Mouse (Mus musculus) forebrain, embryonic 16.5 days (tissue): ENCODE results near the gene Wdr53. TPM values are rescaled to one million over a fixed set of nuclear protein-coding genes. Genes with fewer than 3 reads are reported as not detected.
"Not testable (repeated sequence)": the region's sequence is repeated elsewhere in the genome, so short reads cannot be mapped to it uniquely, and the experiment has no call there.

ENCODE experiments used
- ATAC-seq: fragments of 200-750 bp; cut with Nextera tagmentation; 2 replicates; pipeline ENCODE4 v1.8.0; 2017; ENCODE audit warnings: mild to moderate bottlenecking, moderate library complexity
- H3K27ac ChIP-seq: fragments of 300-500 bp; sonication (generic); 2 replicates; pipeline ENCODE4 v1.5.1; 2014; ENCODE audit warnings: low read length, control low read depth
- H3K27me3 ChIP-seq: fragments of 300-500 bp; sonication (generic); replicated peaks from 2 replicates; pipeline ENCODE4 v1.6.1; 2014; ENCODE audit warnings: low read length; ENCODE audit not compliant: control insufficient read depth, insufficient read depth
- H3K36me3 ChIP-seq: fragments of 300-500 bp; sonication (generic); 2 replicates; pipeline ENCODE4 v1.6.1; 2014; ENCODE audit not compliant: control insufficient read depth, insufficient read depth
- H3K4me1 ChIP-seq: fragments of 300-500 bp; sonication (generic); replicated peaks from 2 replicates; pipeline ENCODE4 v1.6.1; 2014; ENCODE audit warnings: low read length; ENCODE audit not compliant: control insufficient read depth, insufficient read depth
- H3K4me2 ChIP-seq: fragments of 300-500 bp; sonication (generic); 2 replicates; pipeline ENCODE4 v1.6.1; 2014; ENCODE audit warnings: mild to moderate bottlenecking, low read length, control low read depth
- H3K4me3 ChIP-seq: fragments of 300-500 bp; sonication (generic); replicated peaks from 2 replicates; pipeline ENCODE4 v1.5.1; 2014; ENCODE audit warnings: mild to moderate bottlenecking, low read length, control low read depth
- H3K9ac ChIP-seq: fragments of 300-500 bp; sonication (generic); replicated peaks from 2 replicates; pipeline ENCODE4 v1.6.1; 2014; ENCODE audit warnings: low read depth, low read length, control low read depth
- H3K9me3 ChIP-seq: fragments of 300-500 bp; sonication (generic); 2 replicates; pipeline ENCODE4 v1.6.1; 2016; ENCODE audit warnings: low read length; ENCODE audit not compliant: control insufficient read depth
- WGBS: fragments of 180-500 bp; shearing (Covaris S2); extraction: QIAGEN DNeasy Blood & Tissue Kit; methylation state at CpG from one replicate; pipeline ENCODE4 v1.1.7; 2014; 5-methylcytosine and 5-hydroxymethylcytosine counted together
- polyA plus RNA-seq: library from polyadenylated mRNA; unstranded; fragments of >200 nt; fragmentation: Nextera tagmentation; extraction: Ambion mirVana; gene quantifications from 2 replicates; pipeline ENCODE4 v1.2.1, GENCODE M21; 2015

Gene Wdr53
- polyA plus RNA-seq, 1 experiment from 2014 or later = 13.9 TPM

- H3K4me3 ChIP-seq, H3K4me2 ChIP-seq, ATAC-seq, H3K36me3 ChIP-seq, H3K4me1 ChIP-seq, H3K27me3 ChIP-seq, H3K9me3 ChIP-seq, H3K27ac ChIP-seq, H3K9ac ChIP-seq: not testable (repeated sequence)
- WGBS = 80% methylated on average over 3 of the region's 3 CpGs
Measured at GRCm38 (mm10) chr16:32232050-32232449, 15.0 kb upstream of the Wdr53 start.

GRCm38 (mm10) chr16:32237930-32238680 lies 8.9 kb upstream of the Wdr53 start:
- WGBS = 92% methylated on average over 19 of the region's 19 CpGs
- H3K36me3 ChIP-seq = peaks cover 9% of the 10 kb centered on the region

GRCm38 (mm10) chr16:32239428-32240312 lies 7.4 kb upstream of the Wdr53 start:
- ATAC-seq = no peak
- H3K9me3 ChIP-seq = no peaks in the 10 kb centered on the region
- H3K36me3 ChIP-seq = peaks cover 8% of the 10 kb centered on the region
- no peaks in the 10 kb centered on the region for H3K27me3 ChIP-seq
- H3K9ac ChIP-seq = no peak overlapping the region
- H3K4me1 ChIP-seq = peaks cover 5% of the 10 kb centered on the region
- H3K4me3 ChIP-seq = no peak overlapping the region
- H3K4me2 ChIP-seq = no peak overlapping the region
- no peak overlapping the region for H3K27ac ChIP-seq
- 91% methylated on average over 2 of the region's 2 CpGs for WGBS

More at GRCm38 (mm10) chr16:32237930-32238680, 8.9 kb upstream of the Wdr53 start:
- H3K27ac ChIP-seq = no peak overlapping the region
- H3K9me3 ChIP-seq = no peaks in the 10 kb centered on the region
- H3K4me2 ChIP-seq = no peak overlapping the region
- no peaks in the 10 kb centered on the region for H3K27me3 ChIP-seq
- no peak overlapping the region for H3K4me3 ChIP-seq
- ATAC-seq = no peak
- H3K9ac ChIP-seq = no peak overlapping the region
- no peaks in the 10 kb centered on the region for H3K4me1 ChIP-seq

- 94% methylated on average over 3 of the region's 3 CpGs for WGBS
- H3K9me3 ChIP-seq = no peaks in the 10 kb centered on the region
- H3K36me3 ChIP-seq = no peaks in the 10 kb centered on the region
- H3K27ac ChIP-seq = no peak overlapping the region
- no peak overlapping the region for H3K4me2 ChIP-seq
- peaks cover 25% of the 10 kb centered on the region for H3K4me1 ChIP-seq
- H3K27me3 ChIP-seq = no peaks in the 10 kb centered on the region
- H3K9ac ChIP-seq = no peak overlapping the region
- H3K4me3 ChIP-seq = no peak overlapping the region
- ATAC-seq = no peak
Measured at GRCm38 (mm10) chr16:32243901-32244300, 3.1 kb upstream of the Wdr53 start.

GRCm38 (mm10) chr16:32246351-32246791 lies 656 bp upstream of the Wdr53 start:
- Histone ChIP-seq H3K9ac (peak overlapping the region; percentile 86), H3K27me3 (no peaks in the 10 kb centered on the region), H3K9me3 (no peaks in the 10 kb centered on the region), H3K36me3 (no peaks in the 10 kb centered on the region), H3K4me1 (peaks cover 25% of the 10 kb centered on the region), H3K27ac (peak overlapping the region; percentile 89), H3K4me2 (peak overlapping the region; percentile 63), H3K4me3 (peak overlapping the region; percentile 68)
- no peak; the same call in 1 of the 2 replicates for ATAC-seq
- WGBS = 0% methylated on average over 41 of the region's 41 CpGs

GRCm38 (mm10) chr16:32264225-32264624 lies 17.2 kb downstream of the Wdr53 start:
- H3K4me3 ChIP-seq, ATAC-seq, H3K4me1 ChIP-seq, H3K27ac ChIP-seq, H3K27me3 ChIP-seq, H3K9me3 ChIP-seq, H3K9ac ChIP-seq, H3K4me2 ChIP-seq, H3K36me3 ChIP-seq: not testable (repeated sequence)
- WGBS = 97% methylated on average over 2 of the region's 2 CpGs

- Histone ChIP-seq H3K27ac (no peak within 1 kb of the TSS), H3K4me2 (no peak within 1 kb of the TSS), H3K36me3 (no peaks in the 10 kb centered on the region), H3K9me3 (no peaks in the 10 kb centered on the region), H3K9ac (no peak within 1 kb of the TSS), H3K4me1 (no peaks in the 10 kb centered on the region), H3K27me3 (no peaks in the 10 kb centered on the region), H3K4me3 (no peak within 1 kb of the TSS)
- 89% methylated on average over 11 of the region's 11 CpGs for WGBS
- no peak for ATAC-seq
Measured at GRCm38 (mm10) chr16:32271291-32271690, 24.3 kb downstream of the Wdr53 start, which contains the start of gene Smco1. Gene Smco1, plus strand, starts transcription at chr16:32271468.

GRCm38 (mm10) chr16:32273338-32273737 lies 26.3 kb downstream of the Wdr53 start:
- Histone ChIP-seq H3K9me3 (no peaks in the 10 kb centered on the region), H3K4me3 (no peak overlapping the region), H3K36me3 (no peaks in the 10 kb centered on the region), H3K27ac (no peak overlapping the region), H3K9ac (no peak overlapping the region), H3K27me3 (no peaks in the 10 kb centered on the region), H3K4me1 (peaks cover 5% of the 10 kb centered on the region), H3K4me2 (no peak overlapping the region)
- ATAC-seq = no peak
- WGBS = 51% methylated on average over 9 of the region's 9 CpGs

- no peak for ATAC-seq
- Histone ChIP-seq H3K9ac (no peak overlapping the region), H3K27me3 (no peaks in the 10 kb centered on the region), H3K27ac (no peak overlapping the region), H3K4me2 (no peak overlapping the region), H3K4me1 (peaks cover 17% of the 10 kb centered on the region), H3K4me3 (no peak overlapping the region), H3K36me3 (no peaks in the 10 kb centered on the region), H3K9me3 (no peaks in the 10 kb centered on the region)
- WGBS = 88% methylated on average over 6 of the region's 6 CpGs
Measured at GRCm38 (mm10) chr16:32275041-32275440, 28.0 kb downstream of the Wdr53 start.
